Mouse (Mus musculus) liver, embryonic 15.5 days (tissue): ENCODE results near the gene Ddc. TPM values are rescaled to one million over a fixed set of nuclear protein-coding genes. Genes with fewer than 3 reads are reported as not detected.

Experiments used
- ATAC-seq: fragments of 200-750 bp; cut with Nextera tagmentation; 2 replicates; pipeline ENCODE4 v1.8.0; 2017; ENCODE audit warnings: moderate number of reproducible peaks, mild to moderate bottlenecking, moderate library complexity; ENCODE audit not compliant: insufficient read depth
- H3K27ac ChIP-seq: fragments of 300-500 bp; sonication (generic); replicated peaks from 2 replicates; pipeline ENCODE4 v1.5.1; 2015; ENCODE audit warnings: mild to moderate bottlenecking, inconsistent platforms
- H3K27me3 ChIP-seq: fragments of 300-500 bp; sonication (generic); 2 replicates; pipeline ENCODE4 v1.6.1; 2015; ENCODE audit warnings: mild to moderate bottlenecking, inconsistent platforms
- H3K36me3 ChIP-seq: fragments of 300-500 bp; sonication (generic); replicated peaks from 2 replicates; pipeline ENCODE4 v1.6.1; 2015; ENCODE audit warnings: moderate library complexity, mild to moderate bottlenecking, inconsistent platforms
- H3K4me1 ChIP-seq: fragments of 300-500 bp; sonication (generic); replicated peaks from 2 replicates; pipeline ENCODE4 v1.6.1; 2015; ENCODE audit warnings: inconsistent platforms
- H3K4me2 ChIP-seq: fragments of 300-500 bp; sonication (generic); 2 replicates; pipeline ENCODE4 v1.6.1; 2015; ENCODE audit warnings: moderate library complexity, mild to moderate bottlenecking, inconsistent platforms
- H3K4me3 ChIP-seq: fragments of 300-500 bp; sonication (generic); replicated peaks from 2 replicates; pipeline ENCODE4 v1.5.1; 2015; ENCODE audit warnings: mild to moderate bottlenecking, inconsistent platforms
- H3K9ac ChIP-seq: fragments of 300-500 bp; sonication (generic); 2 replicates; pipeline ENCODE4 v1.6.1; 2015; ENCODE audit warnings: moderate library complexity, mild to moderate bottlenecking, inconsistent platforms
- H3K9me3 ChIP-seq: fragments of 300-500 bp; sonication (generic); replicated peaks from 2 replicates; pipeline ENCODE4 v1.6.1; 2016; ENCODE audit warnings: inconsistent platforms
- WGBS: fragments of 180-500 bp; shearing (Covaris S2); methylation state at CpG from one replicate; pipeline ENCODE4 v1.1.7; 2015; ENCODE audit warnings: mixed read lengths; ENCODE audit not compliant: insufficient replicate concordance; 5-methylcytosine and 5-hydroxymethylcytosine counted together
- polyA plus RNA-seq: library from polyadenylated mRNA; unstranded; fragments of >200 nt; fragmentation: Nextera tagmentation; extraction: Ambion mirVana; gene quantifications from 2 replicates; pipeline ENCODE4 v1.2.1, GENCODE M21; 2015

The Ddc gene
- polyA plus RNA-seq, 1 experiment from 2014 or later = 11.1 TPM

GRCm38 (mm10) chr11:11776822-11777174 is 121.1 kb downstream of the Ddc start:
- Histone ChIP-seq H3K4me3 (no peak overlapping the region), H3K36me3 (peaks cover 14% of the 10 kb centered on the region), H3K27ac (no peak overlapping the region), H3K27me3 (no peaks in the 10 kb centered on the region), H3K9me3 (no peaks in the 10 kb centered on the region), H3K4me2 (no peak overlapping the region), H3K9ac (no peak overlapping the region), H3K4me1 (no peaks in the 10 kb centered on the region)
- ATAC-seq = no peak
- WGBS = 71% methylated on average over 7 of the region's 7 CpGs

GRCm38 (mm10) chr11:11776071-11776821 is 121.7 kb downstream of the Ddc start:
- H3K4me2 ChIP-seq = no peak overlapping the region
- 66% methylated on average over 4 of the region's 4 CpGs for WGBS
- no peak overlapping the region for H3K9ac ChIP-seq
- H3K36me3 ChIP-seq = peaks cover 14% of the 10 kb centered on the region
- H3K4me3 ChIP-seq = no peak overlapping the region
- no peak overlapping the region for H3K27ac ChIP-seq
- H3K9me3 ChIP-seq = no peaks in the 10 kb centered on the region
- no peak for ATAC-seq
- no peaks in the 10 kb centered on the region for H3K27me3 ChIP-seq
- H3K4me1 ChIP-seq = no peaks in the 10 kb centered on the region

GRCm38 (mm10) chr11:11774893-11775292 is 123.1 kb downstream of the Ddc start:
- Histone ChIP-seq H3K9ac (no peak overlapping the region), H3K27me3 (no peaks in the 10 kb centered on the region), H3K36me3 (peaks cover 26% of the 10 kb centered on the region), H3K4me1 (no peaks in the 10 kb centered on the region), H3K27ac (no peak overlapping the region), H3K9me3 (no peaks in the 10 kb centered on the region), H3K4me2 (no peak overlapping the region), H3K4me3 (no peak overlapping the region)
- 73% methylated on average over 5 of the region's 5 CpGs for WGBS
- ATAC-seq = no peak

- Histone ChIP-seq H3K4me1 (no peaks in the 10 kb centered on the region), H3K4me2 (no peak overlapping the region), H3K9ac (no peak overlapping the region), H3K27ac (no peak overlapping the region), H3K27me3 (no peaks in the 10 kb centered on the region), H3K9me3 (no peaks in the 10 kb centered on the region), H3K4me3 (no peak overlapping the region), H3K36me3 (peaks cover 31% of the 10 kb centered on the region)
- WGBS = 79% methylated on average over 4 of the region's 4 CpGs
- ATAC-seq = no peak
Measured at GRCm38 (mm10) chr11:11774384-11774783, 123.6 kb downstream of the Ddc start.

GRCm38 (mm10) chr11:11772196-11772595 is 125.7 kb downstream of the Ddc start:
- no peak for ATAC-seq
- H3K4me2 ChIP-seq = no peak overlapping the region
- H3K4me3 ChIP-seq = no peak overlapping the region
- WGBS = 62% methylated on average over 4 of the region's 4 CpGs
- no peaks in the 10 kb centered on the region for H3K27me3 ChIP-seq
- H3K9me3 ChIP-seq = no peaks in the 10 kb centered on the region
- H3K36me3 ChIP-seq = peaks cover 48% of the 10 kb centered on the region
- H3K27ac ChIP-seq = no peak overlapping the region
- H3K9ac ChIP-seq = no peak overlapping the region
- H3K4me1 ChIP-seq = no peaks in the 10 kb centered on the region

- ATAC-seq = no peak
- WGBS = 80% methylated on average over 3 of the region's 3 CpGs
- H3K27ac ChIP-seq = no peak overlapping the region
- no peaks in the 10 kb centered on the region for H3K27me3 ChIP-seq
- no peaks in the 10 kb centered on the region for H3K9me3 ChIP-seq
- H3K36me3 ChIP-seq = peaks cover 60% of the 10 kb centered on the region
- H3K4me3 ChIP-seq = no peak overlapping the region
- H3K9ac ChIP-seq = no peak overlapping the region
- H3K4me2 ChIP-seq = no peak overlapping the region
- no peaks in the 10 kb centered on the region for H3K4me1 ChIP-seq
Measured at GRCm38 (mm10) chr11:11770691-11771090, 127.3 kb downstream of the Ddc start.

GRCm38 (mm10) chr11:11769281-11769680 is 128.7 kb downstream of the Ddc start:
- ATAC-seq = no peak
- Histone ChIP-seq H3K4me1 (no peaks in the 10 kb centered on the region), H3K4me2 (no peak overlapping the region), H3K27ac (no peak overlapping the region), H3K36me3 (peaks cover 68% of the 10 kb centered on the region), H3K9ac (no peak overlapping the region), H3K27me3 (no peaks in the 10 kb centered on the region), H3K4me3 (no peak overlapping the region), H3K9me3 (no peaks in the 10 kb centered on the region)
- WGBS = 90% methylated on average over 20 of the region's 20 CpGs

GRCm38 (mm10) chr11:11768057-11768456 is 129.9 kb downstream of the Ddc start:
- Histone ChIP-seq H3K36me3 (peaks cover 71% of the 10 kb centered on the region), H3K27me3 (no peaks in the 10 kb centered on the region), H3K4me3 (no peak overlapping the region), H3K4me2 (no peak overlapping the region), H3K9me3 (no peaks in the 10 kb centered on the region), H3K4me1 (no peaks in the 10 kb centered on the region), H3K9ac (no peak overlapping the region), H3K27ac (no peak overlapping the region)
- no peak for ATAC-seq
- WGBS = 75% methylated on average over 2 of the region's 2 CpGs

- no peaks in the 10 kb centered on the region for H3K4me1 ChIP-seq
- H3K36me3 ChIP-seq = peaks cover 72% of the 10 kb centered on the region
- no peak overlapping the region for H3K4me3 ChIP-seq
- no peak overlapping the region for H3K4me2 ChIP-seq
- H3K27ac ChIP-seq = no peak overlapping the region
- ATAC-seq = no peak
- H3K9me3 ChIP-seq = no peaks in the 10 kb centered on the region
- H3K9ac ChIP-seq = no peak overlapping the region
- H3K27me3 ChIP-seq = no peaks in the 10 kb centered on the region
Measured at GRCm38 (mm10) chr11:11766736-11767135, 131.2 kb downstream of the Ddc start.

GRCm38 (mm10) chr11:11766105-11766504 is 131.8 kb downstream of the Ddc start:
- Histone ChIP-seq H3K4me3 (no peak overlapping the region), H3K9me3 (no peaks in the 10 kb centered on the region), H3K9ac (no peak overlapping the region), H3K4me2 (no peak overlapping the region), H3K4me1 (no peaks in the 10 kb centered on the region), H3K27ac (no peak overlapping the region), H3K27me3 (no peaks in the 10 kb centered on the region), H3K36me3 (peaks cover 75% of the 10 kb centered on the region)
- 66% methylated on average over 1 of the region's 1 CpGs for WGBS
- ATAC-seq = no peak

- Histone ChIP-seq H3K9me3 (no peaks in the 10 kb centered on the region), H3K4me1 (no peaks in the 10 kb centered on the region), H3K27ac (no peak overlapping the region), H3K36me3 (peaks cover 75% of the 10 kb centered on the region), H3K4me2 (no peak overlapping the region), H3K27me3 (no peaks in the 10 kb centered on the region), H3K9ac (no peak overlapping the region), H3K4me3 (no peak overlapping the region)
- WGBS = 64% methylated on average over 1 of the region's 1 CpGs
- ATAC-seq = no peak
Measured at GRCm38 (mm10) chr11:11765414-11765813, 132.5 kb downstream of the Ddc start.
